Mouse (Mus musculus) bone marrow macrophage, adult 2 months (primary cell): Measurements from ENCODE around the gene Armc10.

ENCODE experiments used
- CTCF ChIP-seq: IDR thresholded peaks from 2 replicates; pipeline ENCODE4 v1.5.1; 2012; ENCODE audit warnings: low read depth, mild to moderate bottlenecking, low read length, moderate library complexity
- POLR2A ChIP-seq: IDR thresholded peaks from 2 replicates; pipeline ENCODE4 v1.6.1; 2012; ENCODE audit warnings: mild to moderate bottlenecking, low read depth, low read length, borderline replicate concordance

GRCm38 (mm10) chr5:21610996-21611395, 34.6 kb upstream of the Armc10 start:
- TF ChIP-seq CTCF, result no peak
- no peak for TF ChIP-seq POLR2A
